Mouse (Mus musculus): Measurements from ENCODE around the gene Rnft1.
"Not testable (repeated sequence)": the region's sequence is repeated elsewhere in the genome, so short reads cannot be mapped to it uniquely, and the experiment has no call there.

Gene Rnft1

DNA sequence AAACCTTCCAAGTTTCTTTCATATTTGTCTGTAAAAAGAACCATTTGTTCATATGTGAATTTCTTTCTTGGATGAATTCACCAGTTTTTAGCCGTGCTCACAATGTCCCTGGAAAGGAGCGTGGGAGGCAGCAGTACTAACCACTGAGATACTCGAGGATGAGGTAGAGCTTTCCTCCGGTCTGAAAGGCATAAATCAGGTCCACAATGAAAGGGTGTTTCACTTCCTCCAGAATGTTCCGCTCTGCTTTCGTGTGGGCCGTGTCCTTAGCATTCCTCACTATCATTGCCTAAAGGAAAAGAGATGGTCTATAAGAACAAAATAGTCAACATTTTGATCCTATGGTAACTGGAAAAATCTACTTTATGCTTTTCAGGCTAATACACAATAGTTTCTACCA lies 35.3 kb downstream of the Rnft1 start:
- no peak for DNase-seq (ENCODE audit: inconsistent ontology term)

DNA sequence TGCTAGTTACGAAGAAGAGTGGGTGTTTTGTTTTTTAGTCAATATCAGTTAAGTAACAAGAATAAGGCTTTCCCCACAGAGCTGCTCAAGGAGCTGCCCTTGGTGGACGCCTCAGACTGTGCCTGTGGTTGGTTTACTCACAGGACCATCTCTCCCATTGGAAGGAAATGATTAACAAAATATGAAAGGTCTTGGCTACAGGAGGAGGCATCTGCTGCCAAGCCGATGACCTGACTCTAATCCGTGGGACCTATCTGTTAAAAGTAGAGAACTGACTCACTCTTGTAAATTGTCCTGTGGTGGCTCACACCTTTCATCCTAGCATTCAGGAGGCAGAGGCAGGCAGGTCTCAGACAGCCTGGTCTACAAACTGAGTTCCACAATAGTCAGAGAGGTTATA lies 43.1 kb downstream of the Rnft1 start:
- peak; percentile 9 for DNase-seq (ENCODE audit: inconsistent ontology term)

DNA sequence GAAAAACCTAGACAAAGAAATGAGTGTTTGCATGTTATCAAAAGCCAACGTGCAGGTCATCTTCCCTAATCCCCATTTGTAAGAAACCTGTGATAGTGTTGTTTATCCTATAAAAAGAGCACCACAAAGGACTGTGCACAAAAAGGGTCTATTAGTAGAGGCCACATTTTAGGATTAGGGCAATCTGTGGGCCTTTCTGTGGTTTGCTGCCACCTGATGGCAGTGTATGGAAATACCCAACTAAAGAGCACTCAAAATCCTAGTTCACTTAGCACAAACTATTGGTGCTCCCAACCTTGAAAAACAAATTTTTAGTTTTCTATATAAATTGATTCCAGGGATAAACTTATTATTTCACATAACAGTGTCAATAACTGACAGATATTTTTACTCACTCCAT lies 48.4 kb downstream of the Rnft1 start:
- DNase-seq (ENCODE audit: inconsistent ontology term): no peak

DNA sequence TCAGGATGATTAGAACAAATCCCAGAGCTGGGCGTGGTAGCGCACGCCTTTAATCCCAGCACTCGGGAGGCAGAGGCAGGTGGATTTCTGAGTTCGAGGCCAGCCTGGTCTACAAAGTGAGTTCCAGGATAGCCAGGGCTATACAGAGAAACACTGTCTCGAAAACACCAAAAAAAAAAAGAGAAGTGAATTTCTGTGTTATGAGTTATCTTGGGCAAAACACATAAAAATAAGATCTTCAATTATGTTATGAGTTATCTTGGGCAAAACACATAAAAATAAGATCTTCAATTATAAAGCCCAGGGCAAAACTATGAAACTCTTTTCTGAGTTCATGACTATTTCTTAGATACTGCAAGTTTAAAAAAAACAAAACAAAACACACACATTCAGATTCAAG lies 48.8 kb downstream of the Rnft1 start:
- not testable (repeated sequence) for DNase-seq (ENCODE audit: inconsistent ontology term)

DNA sequence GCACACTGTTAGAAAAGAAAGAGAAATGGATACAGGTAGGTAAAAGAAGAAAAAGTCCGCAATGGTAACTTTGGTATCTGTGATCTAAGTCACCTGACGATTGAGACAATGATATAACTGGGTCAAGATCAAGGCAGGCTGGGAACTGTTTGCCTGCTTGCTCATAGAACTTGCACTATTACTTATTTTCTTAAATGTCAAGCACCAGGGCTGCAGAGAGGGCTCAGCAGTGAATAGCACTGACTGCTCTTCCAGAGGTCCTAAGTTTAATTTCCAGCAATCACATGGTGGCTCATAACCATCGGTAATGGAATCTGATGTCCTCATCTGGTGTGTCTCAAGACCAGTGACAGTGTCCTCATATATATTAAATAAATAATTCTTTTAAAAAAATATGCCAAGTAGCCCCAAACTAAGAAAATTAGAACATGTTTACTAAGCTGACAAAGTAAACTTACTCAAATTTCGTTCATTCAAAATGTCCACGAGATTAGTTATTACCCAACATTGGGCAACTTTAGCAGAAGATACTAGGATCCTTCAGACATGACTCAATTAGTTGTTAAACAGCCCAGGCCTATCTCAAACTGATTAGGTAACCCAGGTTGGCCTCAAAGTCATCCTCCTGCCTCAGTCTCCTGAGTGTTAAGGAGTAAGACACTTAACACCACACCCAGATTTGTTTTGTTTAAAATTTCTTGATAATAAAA lies 49.9 kb downstream of the Rnft1 start:
- DNase-seq (ENCODE audit: inconsistent ontology term): no peak

DNA sequence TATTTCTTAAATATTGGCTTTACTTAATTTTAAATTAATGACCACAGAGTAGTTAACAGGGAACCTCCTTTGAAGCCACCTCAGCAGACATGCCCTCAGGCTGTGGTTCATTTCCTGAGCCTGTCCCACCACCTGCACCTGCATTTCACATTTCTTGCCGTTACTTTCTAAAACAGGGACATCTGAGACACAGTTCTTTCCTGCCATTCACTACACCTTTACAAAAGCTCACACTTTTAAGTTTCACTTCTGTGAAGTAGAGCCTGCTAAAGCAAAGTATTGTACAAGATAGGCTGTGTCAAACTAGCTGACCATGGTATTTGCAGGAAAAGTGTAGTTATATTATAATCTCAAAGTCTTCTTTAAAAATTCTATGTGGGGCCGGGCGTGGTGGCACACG lies 54.3 kb downstream of the Rnft1 start:
- no peak for DNase-seq (ENCODE audit: inconsistent ontology term)

DNA sequence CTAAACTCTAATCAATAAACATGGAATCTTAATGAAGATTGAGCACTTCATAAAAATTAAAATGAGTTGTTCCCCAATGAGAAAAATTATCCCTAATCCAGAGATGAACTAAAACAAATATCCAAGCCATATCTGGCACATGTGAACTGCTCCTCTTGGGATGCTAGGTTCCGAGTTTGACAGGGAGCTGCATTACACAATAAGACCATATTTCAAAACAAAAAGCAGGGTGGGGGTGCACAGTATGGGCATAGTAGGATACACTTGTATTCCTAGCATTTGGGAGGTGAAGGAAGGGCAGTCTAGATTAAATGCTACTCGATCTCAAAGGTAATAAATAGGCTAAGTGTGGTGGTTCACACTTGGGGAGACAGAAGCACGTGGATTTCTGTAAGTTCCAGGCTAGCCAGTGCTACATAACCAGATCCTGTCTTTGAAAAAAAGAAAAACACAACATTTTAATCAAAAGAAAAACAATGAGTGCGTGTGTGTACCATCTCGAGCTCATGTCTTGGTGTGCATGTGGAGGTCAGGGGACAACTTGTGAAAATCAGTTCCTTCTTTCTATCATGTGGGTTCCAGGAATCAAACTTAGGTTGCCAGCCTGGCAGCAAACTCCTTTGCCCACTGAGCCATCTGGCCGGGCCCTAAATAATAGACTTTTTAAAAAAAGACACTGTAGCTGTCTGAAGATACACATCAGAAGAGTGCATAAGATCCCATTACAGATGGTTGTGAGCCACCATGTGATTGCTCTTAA lies 55.4 kb downstream of the Rnft1 start:
- DNase-seq (ENCODE audit: inconsistent ontology term): no peak

DNA sequence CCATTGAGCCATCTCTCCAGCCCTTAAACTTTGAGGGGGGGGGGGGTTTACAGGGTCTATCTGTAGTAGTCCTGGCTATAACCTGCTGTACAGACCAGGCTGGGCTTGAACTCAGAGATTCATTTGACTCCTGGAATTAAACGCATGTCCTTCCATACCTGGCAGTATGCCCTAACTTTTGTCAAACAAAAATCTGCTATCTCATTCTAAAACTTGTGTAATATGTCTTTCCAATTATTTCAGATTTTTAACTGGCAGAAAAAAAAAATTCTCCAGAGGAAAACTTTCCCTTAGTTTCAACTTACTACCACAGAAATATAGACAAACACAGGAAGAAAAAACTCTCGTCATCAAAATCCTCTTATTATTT lies 56.0 kb downstream of the Rnft1 start:
- no peak for DNase-seq (ENCODE audit: inconsistent ontology term)

DNA sequence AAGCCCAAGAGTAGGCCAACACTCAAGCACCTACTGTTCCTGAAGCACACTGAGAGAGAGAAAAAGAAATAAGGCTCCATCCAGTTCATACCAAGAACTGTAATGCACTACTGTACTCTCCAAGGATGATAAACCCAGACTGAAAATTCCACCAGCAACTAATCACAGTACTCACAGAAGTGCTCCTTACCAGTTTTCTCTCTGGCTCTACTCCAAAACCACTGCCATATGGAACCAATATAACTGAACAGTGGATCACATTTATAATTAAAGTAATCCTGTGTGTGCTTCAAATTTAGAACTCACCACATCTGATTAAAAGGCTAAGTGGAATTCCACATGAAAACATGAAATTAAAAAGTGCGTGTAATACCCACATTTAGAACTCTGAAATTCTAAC lies 58.4 kb downstream of the Rnft1 start:
- peak; percentile 9 for DNase-seq (ENCODE audit: inconsistent ontology term)

DNA sequence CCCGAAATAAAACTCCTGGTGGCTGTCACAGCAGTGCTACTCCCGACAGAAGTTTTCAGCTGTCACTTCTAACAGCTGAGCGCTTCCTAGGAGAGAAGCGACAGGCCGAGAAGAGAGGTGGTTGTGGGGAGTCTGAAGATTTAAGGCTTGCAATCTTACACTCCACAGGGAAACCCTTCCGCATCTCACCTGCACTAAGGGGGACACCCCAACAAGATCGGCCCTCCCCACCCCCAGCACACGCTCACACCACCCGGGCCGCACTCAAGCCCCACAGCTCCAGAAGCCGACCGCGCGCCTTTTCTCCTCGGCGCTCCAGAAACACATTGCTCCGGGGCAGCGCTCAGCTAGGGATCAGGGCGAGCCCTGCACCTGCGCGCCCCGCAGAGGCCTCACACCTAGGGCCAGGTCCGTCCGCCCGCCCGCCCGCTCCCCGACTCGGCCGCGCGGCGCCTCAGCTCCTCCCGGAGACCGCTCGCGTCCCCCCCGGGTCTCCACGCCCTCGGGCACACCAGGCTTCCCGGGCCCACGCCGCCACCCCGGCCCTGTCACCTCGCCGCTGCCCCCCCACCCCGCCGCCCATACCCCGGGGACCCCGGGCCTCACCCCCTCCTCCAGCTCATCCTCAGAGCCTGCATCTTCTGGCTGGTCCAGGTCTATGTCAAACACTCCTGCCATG lies 59.6 kb downstream of the Rnft1 start:
- DNase-seq (ENCODE audit: inconsistent ontology term): no peak

DNA sequence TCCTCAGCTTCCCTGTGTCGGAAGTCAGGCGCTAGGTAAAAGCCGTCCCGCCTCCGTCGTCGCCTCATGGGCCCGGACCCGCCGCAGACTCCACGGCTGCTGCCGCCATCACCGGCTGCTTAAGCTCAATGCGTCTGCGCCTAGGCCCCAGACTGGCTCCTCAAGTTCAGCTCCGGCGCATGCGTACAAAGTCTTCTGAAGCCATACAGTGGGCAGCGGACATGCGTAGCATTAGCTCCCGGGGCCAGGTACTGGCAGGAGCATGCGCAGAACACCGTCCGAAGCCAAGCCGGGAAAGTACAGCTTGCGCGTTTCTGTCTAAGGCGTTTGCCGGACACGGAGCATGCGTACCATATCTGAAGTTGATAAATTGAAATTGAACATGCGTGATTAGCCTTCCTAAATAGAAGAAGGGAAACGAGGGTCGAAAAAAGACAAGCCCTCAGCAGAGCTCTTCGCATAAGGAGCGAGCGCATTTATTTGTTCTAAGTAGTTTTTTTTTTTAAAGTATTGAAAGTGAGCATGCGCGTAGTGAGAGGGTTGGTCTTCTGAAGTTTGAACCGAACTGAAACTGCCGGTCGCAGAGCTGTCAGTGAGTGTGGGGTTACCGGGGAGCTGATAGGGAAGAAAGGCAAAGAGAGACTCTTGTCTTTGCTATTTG lies 60.3 kb downstream of the Rnft1 start, which contains the start of the genes Rps6kb1 and Tubd1:
Rps6kb1 (minus strand) TSS at position 167 of the 661 bp plus-strand sequence.
Tubd1 (plus strand) TSS at position 353 of the 661 bp plus-strand sequence.
- DNase-seq (ENCODE audit: inconsistent ontology term): peak; percentile 98

DNA sequence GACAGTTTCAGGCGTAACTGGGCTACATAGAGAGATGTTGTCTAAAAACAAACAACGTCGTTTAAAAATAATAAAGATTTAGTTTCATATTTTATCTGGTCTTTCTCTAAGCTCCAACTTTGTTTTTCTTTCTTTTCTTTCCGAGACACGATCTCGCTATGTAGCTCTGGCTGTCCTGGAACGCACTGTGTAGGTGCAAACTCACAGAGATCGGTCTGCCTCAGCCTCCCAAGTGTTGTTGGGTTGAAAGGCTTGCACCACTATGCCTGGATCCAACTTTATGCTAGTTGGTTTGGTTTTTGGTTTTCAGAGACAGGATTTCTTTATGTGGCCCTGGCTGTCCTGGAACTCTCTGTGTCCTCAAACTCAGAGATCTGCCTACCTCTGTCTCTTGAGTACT lies 61.1 kb downstream of the Rnft1 start:
- no peak for DNase-seq (ENCODE audit: inconsistent ontology term)

DNA sequence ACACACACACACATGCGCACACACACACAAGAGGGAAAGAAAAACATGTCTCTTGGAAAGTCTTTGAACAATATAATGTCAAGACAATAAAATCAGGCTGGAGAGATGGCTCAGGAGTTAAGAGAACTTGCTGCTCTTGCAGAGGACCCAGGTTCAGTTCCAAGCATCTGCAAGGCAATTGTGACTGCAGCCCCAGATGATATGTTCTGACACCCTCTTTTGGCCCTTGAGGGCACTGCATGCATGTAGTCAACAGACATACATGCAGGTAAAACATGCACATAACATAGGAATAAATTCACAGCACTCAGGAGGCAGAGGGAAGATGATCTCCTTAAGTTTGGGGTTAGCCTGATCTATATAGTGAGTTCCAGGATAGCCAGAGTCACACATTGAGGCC lies 63.0 kb downstream of the Rnft1 start:
- DNase-seq (ENCODE audit: inconsistent ontology term): no peak
